Mouse (Mus musculus) forebrain, embryonic 14.5 days (tissue): Measurements from ENCODE around the gene Lrba. TPM values are rescaled to one million over a fixed set of nuclear protein-coding genes. Genes with fewer than 3 reads are reported as not detected.

Experiments
- ATAC-seq: fragments of 200-750 bp; cut with Nextera tagmentation; 2 replicates; pipeline ENCODE4 v1.8.0; 2017; ENCODE audit warnings: mild to moderate bottlenecking, moderate library complexity
- DNase-seq: peaks from one replicate; pipeline ENCODE4 v3.0.0-alpha.2; 2015; ENCODE audit warnings: low spot score
- H3K27ac ChIP-seq: fragments of 300-500 bp; sonication (generic); 2 replicates; pipeline ENCODE4 v1.5.1; 2014; ENCODE audit warnings: low read depth, mild to moderate bottlenecking, control low read depth, low read length, moderate library complexity
- H3K27me3 ChIP-seq: fragments of 300-500 bp; sonication (generic); replicated peaks from 2 replicates; pipeline ENCODE4 v1.6.1; 2014; ENCODE audit warnings: low read length, control low read depth, mixed read lengths; ENCODE audit not compliant: control insufficient read depth, insufficient read depth
- H3K36me3 ChIP-seq: fragments of 300-500 bp; sonication (generic); 2 replicates; pipeline ENCODE4 v1.6.1; 2014; ENCODE audit warnings: low read length, control low read depth; ENCODE audit not compliant: control insufficient read depth, insufficient read depth
- H3K4me1 ChIP-seq: fragments of 300-500 bp; sonication (generic); 2 replicates; pipeline ENCODE4 v1.6.1; 2014; ENCODE audit warnings: antibody characterized with exemption, low read length, control low read depth; ENCODE audit not compliant: control insufficient read depth, insufficient read depth
- H3K4me2 ChIP-seq: fragments of 300-500 bp; sonication (generic); 2 replicates; pipeline ENCODE4 v1.6.1; 2014; ENCODE audit warnings: mild to moderate bottlenecking, control low read depth, low read length
- H3K4me3 ChIP-seq: fragments of 300-500 bp; sonication (generic); 2 replicates; pipeline ENCODE4 v1.5.1; 2014; ENCODE audit warnings: low read depth, low read length, control low read depth
- H3K9ac ChIP-seq: fragments of 300-500 bp; sonication (generic); 2 replicates; pipeline ENCODE4 v1.6.1; 2014; ENCODE audit warnings: mild to moderate bottlenecking, low read length, control low read depth, moderate library complexity
- H3K9me3 ChIP-seq: fragments of 300-500 bp; sonication (generic); replicated peaks from 2 replicates; pipeline ENCODE4 v1.6.1; 2016; ENCODE audit warnings: low read length, control low read depth, mixed read lengths; ENCODE audit not compliant: control insufficient read depth
- WGBS: fragments of 180-500 bp; shearing (Covaris S2); extraction: QIAGEN DNeasy Blood & Tissue Kit; methylation state at CpG from one replicate; pipeline ENCODE4 v1.1.7; 2014; 5-methylcytosine and 5-hydroxymethylcytosine counted together
- polyA plus RNA-seq: library from polyadenylated mRNA; unstranded; fragments of >200 nt; fragmentation: Nextera tagmentation; extraction: Ambion mirVana; gene quantifications from 2 replicates; pipeline ENCODE4 v1.2.1, GENCODE M21; 2014

Lrba gene
- polyA plus RNA-seq, 1 experiment from 2014 or later, result 2.9 TPM

DNA sequence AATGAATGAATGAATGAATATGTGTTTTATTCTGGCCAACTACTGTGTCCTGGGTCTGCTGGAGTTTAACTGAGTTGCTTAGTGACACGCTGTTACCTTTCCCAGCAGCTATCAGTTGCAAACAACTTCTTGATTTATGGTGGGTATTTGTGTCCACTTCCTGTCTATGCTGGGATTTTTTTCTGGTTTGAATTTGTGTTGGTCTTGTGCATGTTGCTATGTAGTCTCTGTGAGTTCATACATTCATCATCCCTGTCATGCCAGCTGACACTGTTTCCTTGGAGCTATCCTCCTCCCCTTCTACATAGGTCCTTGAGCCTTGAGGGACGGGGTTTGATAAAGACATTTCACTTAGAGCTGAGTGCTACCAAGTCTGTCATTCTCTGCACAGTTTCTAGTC, 84.4 kb downstream of the Lrba start:
- no peaks in the 10 kb centered on the region for H3K4me1 ChIP-seq
- H3K27ac ChIP-seq, result no peak overlapping the region
- no peak overlapping the region for H3K9ac ChIP-seq
- DNase-seq (no peak), ATAC-seq (no peak)
- WGBS, result 93% methylated on average over 2 of the region's 2 CpGs
- no peak overlapping the region for H3K4me3 ChIP-seq
- H3K27me3 ChIP-seq, result no peaks in the 10 kb centered on the region
- no peaks in the 10 kb centered on the region for H3K36me3 ChIP-seq
- H3K9me3 ChIP-seq, result no peaks in the 10 kb centered on the region
- no peak overlapping the region for H3K4me2 ChIP-seq

DNA sequence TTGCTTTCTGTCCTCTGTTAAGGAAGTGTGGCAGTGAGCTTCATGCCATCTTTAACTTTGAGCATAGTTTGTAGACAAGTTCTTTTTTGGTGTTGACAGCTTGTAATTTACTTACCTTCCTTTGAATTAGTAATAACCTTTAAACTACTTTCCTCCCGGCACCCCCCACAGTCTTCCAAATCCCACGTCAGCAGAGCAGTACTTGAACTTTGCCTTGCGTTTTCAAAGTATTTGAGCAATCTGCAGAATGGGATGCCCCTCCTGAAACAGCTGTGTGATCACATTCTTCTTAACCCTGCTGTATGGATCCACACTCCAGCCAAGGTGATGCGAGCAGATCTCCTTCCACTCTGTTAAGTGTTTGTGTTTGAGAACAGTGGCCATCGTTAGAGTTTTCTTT, 85.7 kb downstream of the Lrba start:
- WGBS, result 79% methylated on average over 5 of the region's 5 CpGs
- no peaks in the 10 kb centered on the region for H3K27me3 ChIP-seq
- no peak overlapping the region for H3K27ac ChIP-seq
- H3K4me2 ChIP-seq, result no peak overlapping the region
- H3K36me3 ChIP-seq, result no peaks in the 10 kb centered on the region
- no peak overlapping the region for H3K9ac ChIP-seq
- no peak for ATAC-seq
- H3K9me3 ChIP-seq, result no peaks in the 10 kb centered on the region
- no peak for DNase-seq
- no peaks in the 10 kb centered on the region for H3K4me1 ChIP-seq
- H3K4me3 ChIP-seq, result no peak overlapping the region

DNA sequence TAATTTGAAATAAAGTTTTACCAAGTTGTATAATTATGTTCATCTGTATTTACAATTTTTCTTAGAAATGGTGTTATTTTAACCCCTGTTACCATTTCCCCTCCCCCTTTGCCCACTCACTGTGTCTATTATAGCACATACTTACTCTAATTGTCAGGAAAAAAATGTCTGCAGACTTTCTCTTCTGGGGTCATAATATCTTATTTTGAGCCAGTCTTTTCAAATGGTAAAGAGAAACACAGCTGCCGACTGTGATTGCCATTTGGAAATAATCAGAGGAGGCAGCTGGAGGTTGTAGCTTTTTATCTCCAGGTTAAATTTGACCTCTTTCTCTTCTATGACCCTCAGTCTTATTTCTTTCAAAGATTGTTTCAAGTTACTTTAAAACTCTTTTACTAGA, 86.9 kb downstream of the Lrba start:
- H3K4me1 ChIP-seq, result no peaks in the 10 kb centered on the region
- 30% methylated on average over 1 of the region's 1 CpGs for WGBS
- no peaks in the 10 kb centered on the region for H3K36me3 ChIP-seq
- no peaks in the 10 kb centered on the region for H3K9me3 ChIP-seq
- H3K9ac ChIP-seq, result no peak overlapping the region
- H3K27ac ChIP-seq, result no peak overlapping the region
- no peak overlapping the region for H3K4me3 ChIP-seq
- DNase-seq, result no peak
- H3K27me3 ChIP-seq, result no peaks in the 10 kb centered on the region
- ATAC-seq, result no peak
- H3K4me2 ChIP-seq, result no peak overlapping the region

DNA sequence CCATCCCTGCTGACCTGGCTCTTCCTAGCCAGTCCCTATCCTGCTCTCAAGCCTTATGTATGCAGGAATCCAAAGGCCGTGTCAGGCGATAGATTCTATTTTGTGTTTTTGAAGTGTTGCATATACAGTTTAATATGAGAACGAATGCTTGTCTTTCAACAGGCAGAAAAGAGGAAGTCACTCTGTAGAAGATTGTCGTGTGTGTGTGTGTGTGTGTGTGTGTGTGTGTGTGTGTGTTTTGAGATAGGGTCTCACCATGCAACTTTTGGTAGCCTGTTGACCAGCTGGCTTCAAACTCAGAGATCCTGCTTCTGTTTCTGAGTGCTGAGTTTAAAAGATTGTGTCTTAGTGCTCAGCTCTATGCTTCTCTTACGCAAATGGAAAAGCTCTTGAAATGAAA, 93.2 kb downstream of the Lrba start:
- H3K27ac ChIP-seq, result no peak overlapping the region
- H3K9me3 ChIP-seq, result no peaks in the 10 kb centered on the region
- H3K36me3 ChIP-seq, result no peaks in the 10 kb centered on the region
- DNase-seq (no peak), ATAC-seq (no peak)
- no peaks in the 10 kb centered on the region for H3K27me3 ChIP-seq
- no peak overlapping the region for H3K4me3 ChIP-seq
- no peaks in the 10 kb centered on the region for H3K4me1 ChIP-seq
- H3K4me2 ChIP-seq, result no peak overlapping the region
- no peak overlapping the region for H3K9ac ChIP-seq
- 92% methylated on average over 5 of the region's 5 CpGs for WGBS

DNA sequence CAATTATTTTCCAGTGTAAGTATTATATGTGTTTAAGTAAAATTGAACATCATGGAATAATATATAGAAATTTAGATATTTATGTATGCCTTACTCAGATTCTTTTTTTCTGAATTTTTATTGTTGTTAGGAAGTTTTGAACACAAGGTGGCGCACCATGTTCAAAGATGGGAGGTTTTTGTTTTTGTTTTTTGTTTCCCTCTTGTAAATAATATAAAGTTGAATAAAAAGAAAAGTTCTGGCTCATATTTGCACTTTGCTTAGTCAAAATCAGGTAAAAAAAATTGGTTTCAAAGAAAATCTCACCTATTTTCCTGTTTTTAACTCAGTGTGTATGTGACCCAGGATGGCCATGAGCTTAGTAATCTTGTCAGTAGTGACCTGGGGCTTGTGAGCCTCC, 104.1 kb downstream of the Lrba start:
- H3K9ac ChIP-seq, result no peak overlapping the region
- no peak overlapping the region for H3K27ac ChIP-seq
- H3K9me3 ChIP-seq, result no peaks in the 10 kb centered on the region
- no peak for ATAC-seq
- no peak overlapping the region for H3K4me3 ChIP-seq
- H3K36me3 ChIP-seq, result no peaks in the 10 kb centered on the region
- DNase-seq, result peak; percentile 52
- H3K4me2 ChIP-seq, result no peak overlapping the region
- WGBS, result 16% methylated on average over 1 of the region's 1 CpGs
- no peaks in the 10 kb centered on the region for H3K4me1 ChIP-seq
- H3K27me3 ChIP-seq, result no peaks in the 10 kb centered on the region

DNA sequence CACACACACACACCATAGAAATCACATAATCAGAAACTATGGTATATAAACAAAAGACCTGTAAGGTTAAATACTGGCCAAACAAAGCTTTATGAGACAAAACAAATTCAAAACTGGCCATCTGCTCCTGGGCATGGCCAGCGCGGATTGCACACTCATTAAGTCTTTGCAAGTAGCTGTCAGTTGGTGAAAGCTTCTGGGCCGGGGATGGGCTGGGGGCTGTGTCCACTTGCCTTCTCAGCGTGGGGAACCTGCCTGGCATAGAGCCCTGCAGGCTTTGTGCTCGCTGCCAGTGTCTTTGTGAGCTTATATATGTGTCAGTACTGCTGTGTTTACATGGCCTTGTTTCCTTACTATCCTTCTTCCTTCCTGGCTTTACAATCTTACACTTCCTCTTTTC, 118.8 kb downstream of the Lrba start:
- Histone ChIP-seq H3K36me3 (no peaks in the 10 kb centered on the region), H3K4me2 (no peak overlapping the region), H3K9me3 (no peaks in the 10 kb centered on the region), H3K4me1 (no peaks in the 10 kb centered on the region), H3K9ac (no peak overlapping the region), H3K27me3 (no peaks in the 10 kb centered on the region), H3K4me3 (no peak overlapping the region), H3K27ac (no peak overlapping the region)
- ATAC-seq (no peak), DNase-seq (peak; percentile 37)
- 26% methylated on average over 5 of the region's 5 CpGs for WGBS

DNA sequence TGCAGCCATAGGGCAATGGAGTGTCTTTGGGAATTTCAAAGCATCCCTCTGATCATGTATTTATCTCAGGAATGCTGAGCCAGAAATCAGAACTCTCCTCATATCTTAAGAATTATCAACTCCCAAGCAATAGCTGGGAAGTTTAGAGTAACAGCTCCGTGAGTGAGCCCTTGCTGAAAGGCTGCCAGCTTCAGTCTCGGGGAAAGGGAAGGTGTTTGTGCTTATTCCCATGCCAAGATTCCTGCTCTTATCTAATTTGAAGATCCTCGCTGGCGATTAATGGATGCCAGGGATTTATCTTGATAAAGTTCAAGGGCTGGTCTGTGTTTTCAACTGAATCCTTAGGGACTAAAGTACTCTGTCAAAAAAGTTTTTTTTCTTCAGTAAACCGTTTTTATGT, 138.0 kb downstream of the Lrba start:
- Histone ChIP-seq H3K27me3 (no peaks in the 10 kb centered on the region), H3K9ac (no peak overlapping the region), H3K4me1 (no peaks in the 10 kb centered on the region), H3K9me3 (no peaks in the 10 kb centered on the region), H3K27ac (no peak overlapping the region), H3K4me3 (no peak overlapping the region), H3K36me3 (no peaks in the 10 kb centered on the region), H3K4me2 (no peak overlapping the region)
- no peak for ATAC-seq
- 48% methylated on average over 5 of the region's 5 CpGs for WGBS
- no peak for DNase-seq

DNA sequence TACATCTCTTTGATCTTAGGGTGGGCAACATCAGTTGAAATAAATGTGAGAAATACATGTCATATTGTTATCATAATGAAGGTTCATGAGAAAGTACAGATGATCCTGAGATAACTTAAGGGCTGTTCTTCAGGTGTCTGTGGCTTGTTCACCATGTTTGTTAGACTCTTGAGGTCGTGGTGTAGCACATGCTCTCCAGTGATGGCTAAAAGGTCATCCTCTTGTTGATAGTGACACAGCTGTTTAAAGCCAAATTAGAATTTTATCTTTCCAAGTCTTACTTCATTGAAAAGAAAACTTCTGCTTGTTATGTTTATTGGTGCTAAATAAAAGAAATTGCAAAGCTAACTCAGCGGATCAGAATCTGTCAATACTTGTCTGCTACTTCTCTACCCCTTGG, 147.0 kb downstream of the Lrba start:
- Histone ChIP-seq H3K9me3 (no peaks in the 10 kb centered on the region), H3K27ac (no peak overlapping the region), H3K36me3 (no peaks in the 10 kb centered on the region), H3K27me3 (no peaks in the 10 kb centered on the region), H3K4me1 (no peaks in the 10 kb centered on the region), H3K9ac (no peak overlapping the region), H3K4me3 (no peak overlapping the region), H3K4me2 (no peak overlapping the region)
- 75% methylated on average over 2 of the region's 2 CpGs for WGBS
- no peak for ATAC-seq
- DNase-seq, result no peak

DNA sequence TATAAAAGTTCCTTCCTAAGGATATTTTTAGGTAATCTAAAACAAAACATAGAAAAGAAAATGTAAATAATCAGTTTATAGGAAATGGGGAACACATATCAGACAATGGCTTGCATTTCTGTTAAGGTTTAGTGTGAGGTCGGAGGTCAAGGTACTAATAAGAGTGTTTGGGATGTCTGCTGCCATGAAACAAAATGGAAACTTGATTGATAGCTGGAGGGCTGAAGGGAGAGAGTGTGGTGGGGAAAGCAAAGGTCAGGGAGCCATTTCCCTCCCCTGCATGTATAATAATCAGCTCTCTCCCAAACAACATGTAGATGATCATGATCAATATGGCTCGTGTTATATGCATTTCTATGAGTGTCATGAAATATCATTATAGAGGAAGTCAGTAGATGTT, 150.8 kb downstream of the Lrba start:
- ATAC-seq (no peak), DNase-seq (no peak)
- Histone ChIP-seq H3K4me3 (no peak overlapping the region), H3K4me1 (no peaks in the 10 kb centered on the region), H3K27me3 (no peaks in the 10 kb centered on the region), H3K4me2 (no peak overlapping the region), H3K36me3 (no peaks in the 10 kb centered on the region), H3K27ac (no peak overlapping the region), H3K9ac (no peak overlapping the region), H3K9me3 (no peaks in the 10 kb centered on the region)
- 82% methylated on average over 2 of the region's 2 CpGs for WGBS

DNA sequence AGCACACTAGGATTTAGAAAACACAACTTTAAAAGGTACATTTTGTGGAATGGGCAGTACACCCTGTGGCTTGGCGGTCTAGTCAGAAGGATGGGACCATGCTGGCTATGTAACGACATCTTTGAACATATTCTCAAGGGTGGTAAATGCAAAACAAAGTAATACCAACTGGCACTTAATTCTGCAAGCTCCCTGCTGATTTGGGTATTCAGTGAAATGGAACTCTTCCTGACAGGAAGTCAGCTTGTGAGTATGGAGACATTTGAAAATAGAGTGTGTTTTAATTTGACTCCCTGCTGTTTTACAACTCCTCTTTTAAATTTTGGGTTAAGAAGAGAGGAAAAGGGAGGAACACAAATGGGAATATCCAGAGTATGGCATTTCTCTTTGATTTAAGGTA, 158.1 kb downstream of the Lrba start:
- no peak overlapping the region for H3K9ac ChIP-seq
- no peaks in the 10 kb centered on the region for H3K36me3 ChIP-seq
- no peak overlapping the region for H3K4me3 ChIP-seq
- no peaks in the 10 kb centered on the region for H3K4me1 ChIP-seq
- no peak overlapping the region for H3K27ac ChIP-seq
- ATAC-seq, result no peak
- no peaks in the 10 kb centered on the region for H3K9me3 ChIP-seq
- DNase-seq, result no peak
- 27% methylated on average over 2 of the region's 2 CpGs for WGBS
- no peak overlapping the region for H3K4me2 ChIP-seq
- H3K27me3 ChIP-seq, result no peaks in the 10 kb centered on the region
